Mouse (Mus musculus) T-helper 17 cell (primary cell): ENCODE results near the gene Dpf3.

Experiments
- in situ Hi-C, 2 experiments: fragments of 300-600 bp; cut with MboI, MseI; formaldehyde crosslinking; loops; 1 replicate in 1 of 2; 2 replicates in 1 of 2; pipeline ENCODE4 v1.15.1; 2025; ENCODE audit warnings: high pct_unique_total_duplicates in 2 of 2

Dpf3 gene

GRCm38 (mm10) chr12:83424086-83424719 is 63.3 kb downstream of the Dpf3 start:
- in situ Hi-C loops: no loop called here

GRCm38 (mm10) chr12:83420346-83420745 is 67.2 kb downstream of the Dpf3 start:
- in situ Hi-C loops: no loop called here

DNA sequence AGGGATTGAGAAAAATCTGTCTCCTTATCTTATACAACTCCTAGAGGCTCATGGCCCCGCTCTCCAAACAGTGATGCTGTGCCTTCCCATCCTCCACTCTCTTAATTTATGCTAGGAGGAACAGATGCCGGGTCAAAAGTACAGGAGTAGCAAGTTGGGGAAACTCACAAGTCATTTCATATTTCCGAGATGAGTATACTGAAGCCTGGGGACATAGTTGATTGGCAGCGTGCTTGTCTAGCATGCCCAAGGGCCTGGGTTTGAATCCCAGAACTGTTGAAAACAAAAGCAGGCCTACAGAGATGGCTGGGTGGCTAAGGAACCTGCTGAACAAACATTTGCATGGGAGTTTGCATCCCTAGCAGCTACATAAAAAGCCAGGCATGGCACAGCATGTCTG is 72.3 kb downstream of the Dpf3 start:
- in situ Hi-C loops: no loop called here

- in situ Hi-C loops: no loop called here
These were observed 73.8 kb downstream of the Dpf3 start for GRCm38 (mm10) chr12:83413684-83414083.

GRCm38 (mm10) chr12:83411721-83412521 is 75.6 kb downstream of the Dpf3 start:
- in situ Hi-C loops: no loop called here

- in situ Hi-C loops: no loop called here
These were observed 76.5 kb downstream of the Dpf3 start for GRCm38 (mm10) chr12:83411032-83411431.

DNA sequence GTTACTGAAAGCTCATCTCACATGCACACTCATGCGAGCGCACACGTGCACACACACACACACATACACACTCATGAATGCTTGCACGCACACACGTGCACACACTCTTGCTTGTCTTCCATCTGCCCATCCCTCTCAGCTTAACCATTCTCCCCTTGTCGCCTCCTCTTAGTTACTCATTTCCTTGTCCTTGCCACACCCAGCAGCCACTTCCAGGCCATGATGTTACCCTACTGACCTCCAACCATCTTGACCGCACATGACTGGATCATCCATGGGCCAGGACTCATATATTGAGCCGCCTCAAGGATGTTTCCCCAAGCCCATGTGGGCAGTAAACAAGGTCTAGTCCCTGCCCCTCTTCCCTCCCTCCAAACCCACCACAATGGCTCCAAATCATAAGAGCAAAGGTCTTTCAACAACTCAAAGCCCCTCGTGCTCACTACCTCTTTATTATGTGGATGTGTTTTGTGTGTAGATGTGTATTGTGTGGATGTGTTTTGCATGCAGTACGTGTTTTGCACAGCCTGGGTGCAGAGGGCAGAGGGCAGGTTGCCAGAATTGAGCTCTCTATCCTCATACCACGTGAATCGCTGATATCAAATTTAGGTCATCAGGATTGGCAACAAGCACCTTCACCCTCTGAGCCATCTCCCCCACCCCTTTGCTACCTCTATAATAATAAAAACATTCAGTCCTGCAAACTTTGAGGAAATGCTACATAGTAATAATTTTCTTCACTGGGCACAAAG is 82.0 kb downstream of the Dpf3 start:
- in situ Hi-C loops: no loop called here

DNA sequence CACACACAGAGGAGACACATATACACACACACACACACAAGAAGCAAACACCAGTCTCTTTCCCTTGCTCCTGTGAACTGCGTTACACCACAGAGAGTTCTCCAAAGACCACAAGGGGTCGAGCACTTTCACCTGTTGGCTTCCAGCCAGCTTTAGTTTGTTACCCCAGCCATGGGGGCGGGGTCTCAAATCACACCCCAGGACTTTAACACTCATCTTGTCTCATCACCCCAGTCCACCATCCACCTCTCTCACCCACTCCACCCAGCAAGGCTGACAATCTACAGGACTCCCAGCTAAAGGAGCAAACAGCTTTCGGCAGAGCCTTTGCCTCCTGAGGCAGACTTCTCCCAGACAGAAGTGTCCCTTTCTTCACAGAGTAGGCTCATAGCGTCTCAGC is 85.2 kb downstream of the Dpf3 start:
- in situ Hi-C loops: no loop called here

DNA sequence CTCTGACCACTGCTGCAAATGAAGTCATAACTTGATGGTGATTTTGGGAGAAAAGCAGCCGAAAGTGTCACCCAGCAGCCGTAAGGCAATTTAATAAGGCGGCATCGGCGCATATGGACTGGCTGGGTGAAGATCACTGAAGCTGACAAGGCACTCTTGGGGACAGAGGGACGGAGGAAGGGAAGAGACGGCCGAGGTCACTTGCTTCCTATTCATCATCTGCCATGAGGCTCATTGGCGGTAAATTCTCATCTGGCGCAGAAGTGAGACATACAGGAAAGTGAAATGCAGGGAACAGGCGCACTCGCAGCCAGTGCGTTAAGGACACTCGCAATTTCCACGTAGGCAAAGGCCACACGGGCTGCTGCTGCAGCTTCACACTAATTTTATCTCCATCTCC is 95.5 kb downstream of the Dpf3 start:
- in situ Hi-C loops: no loop called here

DNA sequence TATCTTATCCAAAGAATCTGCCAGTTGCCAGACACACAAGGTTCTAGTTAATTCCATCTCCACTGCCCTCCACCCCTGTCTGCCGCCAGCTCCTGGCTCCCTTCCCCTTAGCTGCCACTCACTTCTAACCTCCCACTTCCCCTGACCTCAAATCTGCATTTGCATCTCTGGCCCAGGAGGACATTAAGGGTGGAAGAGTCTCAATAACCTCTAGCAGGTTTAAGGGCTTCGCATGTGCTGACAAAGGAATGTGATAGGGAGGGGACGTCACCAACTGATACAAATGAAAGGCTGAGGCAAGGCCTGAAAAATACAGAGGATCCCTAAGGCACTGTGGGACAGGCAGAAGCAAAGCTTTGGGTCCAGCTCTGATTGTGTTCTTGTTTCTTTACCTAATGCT is 100.0 kb downstream of the Dpf3 start:
- in situ Hi-C loops: no loop called here

GRCm38 (mm10) chr12:83381072-83381471 is 106.4 kb downstream of the Dpf3 start:
- in situ Hi-C loops: no loop called here

DNA sequence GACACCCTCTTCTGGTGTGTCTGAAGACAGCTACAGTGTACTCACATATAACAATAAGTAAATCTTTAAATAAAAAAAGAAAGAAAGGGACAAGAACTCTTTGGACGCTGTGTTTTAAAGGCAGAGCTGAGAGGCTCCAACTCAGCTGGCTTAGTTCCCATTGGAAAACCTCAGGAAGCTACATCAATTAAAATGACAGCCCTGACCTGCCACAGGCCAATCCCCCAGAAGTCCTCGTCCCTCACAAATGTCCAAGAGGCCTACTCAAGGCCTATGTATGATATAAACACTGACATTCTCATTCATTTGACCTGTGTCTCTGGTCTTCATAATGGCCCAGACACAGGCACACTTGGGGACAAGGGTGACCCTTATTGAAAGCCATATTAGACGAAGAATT is 107.5 kb downstream of the Dpf3 start:
- in situ Hi-C loops: no loop called here

DNA sequence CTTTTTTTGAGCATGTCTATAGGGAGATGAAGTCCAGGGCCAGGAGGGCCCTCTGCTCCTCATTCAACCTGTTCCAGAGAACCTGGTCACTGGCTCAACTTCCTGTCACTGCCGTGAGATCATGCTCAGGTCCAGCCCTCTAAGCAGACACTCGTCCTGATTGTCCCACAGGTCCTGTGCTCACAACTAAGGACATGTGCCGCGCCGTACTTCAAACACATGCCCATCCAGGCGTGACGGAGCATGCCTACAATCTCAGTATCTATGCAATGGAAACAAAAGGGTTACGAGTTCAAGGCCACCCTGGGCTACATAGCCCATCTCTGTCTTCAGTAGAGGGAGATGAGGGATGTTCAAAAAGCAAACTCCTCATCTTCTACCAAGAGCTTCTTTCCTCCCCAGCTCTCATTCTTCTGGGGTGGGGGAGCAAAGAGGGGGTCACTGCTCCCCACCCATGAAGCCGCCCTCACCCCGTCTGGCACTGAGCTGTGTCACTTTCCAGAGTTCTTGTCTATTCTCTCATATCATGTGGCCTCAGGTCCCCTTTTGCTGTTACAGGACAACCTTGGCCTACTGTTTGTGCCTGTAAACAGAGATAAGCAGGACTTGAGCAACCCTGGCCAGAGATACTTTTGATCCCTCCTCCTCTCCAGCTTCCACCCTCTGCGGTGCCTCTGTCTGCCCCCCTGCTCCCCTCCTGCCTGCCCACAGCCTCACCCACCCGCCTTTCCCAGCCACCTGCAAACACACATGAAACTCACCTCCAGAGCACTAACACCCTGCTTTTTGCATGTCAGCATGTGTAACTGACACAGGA is 112.3 kb downstream of the Dpf3 start:
- in situ Hi-C loops: no loop called here

GRCm38 (mm10) chr12:83373081-83373480 is 114.4 kb downstream of the Dpf3 start:
- in situ Hi-C loops: no loop called here

DNA sequence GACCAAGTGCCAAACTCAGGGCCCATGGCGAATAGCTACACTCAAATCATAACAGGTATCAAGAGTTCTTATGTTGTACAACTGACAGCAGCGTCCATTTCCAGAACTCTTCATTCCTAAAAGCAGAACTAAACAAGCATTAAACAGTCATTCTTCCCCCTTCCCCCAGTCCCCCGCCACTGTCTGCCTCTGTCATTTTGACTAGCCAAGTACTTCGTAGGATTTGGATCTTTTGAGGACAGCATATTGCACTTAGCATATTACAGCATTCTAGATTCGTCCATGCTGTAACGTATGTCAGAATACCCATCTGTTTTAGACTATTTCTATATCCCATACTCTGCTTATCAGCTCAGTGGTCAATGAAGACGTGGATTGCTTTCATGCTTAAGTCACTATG is 115.2 kb downstream of the Dpf3 start:
- in situ Hi-C loops: no loop called here

DNA sequence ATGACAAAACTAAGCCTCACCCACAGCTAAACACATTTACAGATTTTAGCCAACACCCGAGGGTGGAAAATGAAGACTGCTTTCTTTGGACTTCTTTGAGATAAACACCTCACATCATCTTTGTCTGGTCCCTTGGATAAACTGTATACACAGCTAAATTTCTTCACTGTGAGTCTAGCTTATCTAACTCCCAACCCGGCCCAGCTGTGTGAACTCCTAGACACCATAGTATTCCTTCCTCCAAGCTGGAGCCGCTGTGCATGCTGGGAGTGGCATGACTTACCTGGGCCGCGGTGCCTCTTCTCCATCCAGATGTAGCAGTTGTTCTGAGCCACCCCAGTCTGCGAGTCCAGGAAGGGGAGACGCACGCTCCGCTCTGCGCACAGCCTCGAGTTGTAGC is 117.3 kb downstream of the Dpf3 start:
- in situ Hi-C loops: no loop called here

DNA sequence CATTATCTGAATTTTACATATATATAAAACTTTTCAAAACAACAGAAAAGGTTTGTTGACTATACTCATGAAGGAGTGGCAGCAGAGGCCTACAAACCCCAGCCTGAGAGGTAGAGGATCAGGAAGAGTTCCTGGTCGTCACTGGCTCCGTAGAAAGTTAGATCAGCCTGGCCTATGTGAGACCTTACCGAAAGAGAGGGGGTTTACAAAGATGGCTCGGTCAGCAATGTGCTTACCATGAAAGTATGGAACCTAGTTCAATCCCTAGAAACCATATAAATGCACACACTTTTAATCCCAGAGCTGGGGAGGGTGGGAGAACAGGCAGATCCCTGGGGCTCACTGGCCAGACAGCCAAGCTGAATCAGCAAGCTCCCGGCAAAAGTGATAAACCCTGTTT is 118.1 kb downstream of the Dpf3 start:
- in situ Hi-C loops: no loop called here

GRCm38 (mm10) chr12:83367486-83367885 is 120.0 kb downstream of the Dpf3 start:
- in situ Hi-C loops: no loop called here

DNA sequence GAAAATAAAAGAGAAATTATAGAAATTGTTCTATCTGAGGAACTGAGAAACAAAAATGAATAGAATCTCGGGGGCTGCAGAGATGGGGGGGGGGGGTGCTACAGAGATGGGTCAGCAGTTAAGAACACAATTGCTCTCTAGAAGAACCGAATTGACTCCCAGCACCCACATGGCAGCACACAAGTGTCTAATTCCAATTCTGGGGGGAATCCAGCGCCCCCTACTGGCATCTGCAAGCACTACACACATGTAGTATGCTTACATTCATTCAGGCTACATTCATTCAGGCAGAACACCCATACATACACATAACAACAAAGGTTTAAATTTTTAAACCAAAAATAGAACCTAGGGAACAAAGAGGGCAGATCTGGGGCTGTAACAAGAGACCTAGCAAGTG is 122.7 kb downstream of the Dpf3 start:
- in situ Hi-C loops: no loop called here

DNA sequence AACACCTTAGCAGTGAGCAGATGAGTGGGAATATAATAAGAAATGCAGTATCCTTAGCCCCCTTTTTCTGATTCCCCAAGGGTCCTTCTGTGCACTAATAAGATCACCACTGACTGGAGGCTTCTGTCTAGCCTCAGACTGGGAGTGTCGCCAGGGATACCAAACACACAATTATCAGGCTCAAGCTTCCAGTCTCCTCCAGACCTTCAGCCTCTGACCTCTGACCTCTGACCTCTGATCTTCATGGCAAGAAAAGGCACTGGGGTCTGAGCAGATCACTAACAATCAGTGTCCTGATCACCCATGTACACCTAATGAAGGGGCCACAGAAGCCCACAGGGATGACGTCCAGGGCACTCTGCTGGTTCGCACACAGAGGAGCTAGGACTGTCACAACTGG is 125.7 kb downstream of the Dpf3 start:
- in situ Hi-C loops: no loop called here

- in situ Hi-C loops: no loop called here
These were observed 134.9 kb downstream of the Dpf3 start for GRCm38 (mm10) chr12:83352640-83353039.

GRCm38 (mm10) chr12:83349736-83350135 is 137.8 kb downstream of the Dpf3 start:
- in situ Hi-C loops: no loop called here
